Comparison of ENCODE assay signal across 9 mouse cellular contexts in genomic region chr7:39716340-39717150, GRCm38 (mm10).
A peak's percentile ranks its signal among the peaks of the same experiment; 100 is the strongest.
DNase-seq lines count a peak whose midpoint lies in the region; ATAC-seq and TF ChIP-seq lines count a peak whose summit lies in the region.
"Had no signal": no experiment of that assay in that cellular context is flagged by ENCODE, and none has a peak within 500 bp of the region (broad histone marks: within the 10 kb centered on the region; RNA-seq: fewer than 3 reads in every experiment).

No protein-coding gene starts in this region.

- no peaks in the 10 kb centered on the region for H3K79me2 ChIP-seq in heart, adult 2 months (replicated peaks; ENCODE audit: control insufficient read depth, insufficient read depth, low read length)

- DNase-seq in heart, adult 2 months: no peak
- DNase-seq in heart, postnatal 25 days (ENCODE audit: low spot score): no peak
- peak; percentile 78 for DNase-seq in ES-CJ7 (ENCODE audit: low read depth, low spot score)
- peak; percentile 68 for DNase-seq in embryonic facial prominence, embryonic 14.5 days (ENCODE audit: low spot score)
- DNase-seq in neural tube, embryonic 11.5 days (ENCODE audit: low spot score): peak; percentile 54
- no peak for DNase-seq in urinary bladder, adult 18-20 months (ENCODE audit: low spot score in 2 of 2)

- no peak overlapping the region for H3K27ac ChIP-seq in heart, adult 2 months
- no peak overlapping the region for H3K27ac ChIP-seq in embryonic facial prominence, embryonic 14.5 days (replicated peaks; ENCODE audit: low read depth, low read length)
- H3K27ac ChIP-seq in kidney, embryonic 14.5 days (ENCODE audit: low read depth, low read length): no peak overlapping the region
- H3K27ac ChIP-seq in neural tube, embryonic 11.5 days (ENCODE audit: low read depth, low read length): no peak overlapping the region
- H3K27ac ChIP-seq: heart, embryonic 15.5 days had no signal

- ATAC-seq in embryonic facial prominence, embryonic 14.5 days (ENCODE audit: low read depth): peak; percentile 76
- ATAC-seq in kidney, embryonic 14.5 days (ENCODE audit: low FRiP score, low TSS enrichment): peak; percentile 76; the same call in 1 of the 2 replicates
- ATAC-seq in neural tube, embryonic 11.5 days (ENCODE audit: insufficient read depth, low FRiP score, low TSS enrichment): peak; percentile 71; the same call in 1 of the 2 replicates
- ATAC-seq in monocyte, adult 5-6 weeks (replicated peaks; ENCODE audit: insufficient number of reproducible peaks, low FRiP score, low TSS enrichment, poor library complexity, severe bottlenecking): no peak

- H3K4me3 ChIP-seq in heart, adult 2 months: no peak overlapping the region
- H3K4me3 ChIP-seq in embryonic facial prominence, embryonic 14.5 days (ENCODE audit: low read depth, low read length): no peak overlapping the region
- H3K4me3 ChIP-seq in kidney, embryonic 14.5 days (ENCODE audit: low read length): no peak overlapping the region
- H3K4me3 ChIP-seq in neural tube, embryonic 11.5 days (ENCODE audit: low read depth, low read length): no peak overlapping the region
- H3K4me3 ChIP-seq: heart, embryonic 15.5 days had no signal

- H3K4me1 ChIP-seq in heart, adult 2 months (ENCODE audit: control insufficient read depth, insufficient read depth, low read length): no peaks in the 10 kb centered on the region
- H3K4me1 ChIP-seq in embryonic facial prominence, embryonic 14.5 days (ENCODE audit: control insufficient read depth, insufficient read depth, low read length): no peaks in the 10 kb centered on the region
- H3K4me1 ChIP-seq in kidney, embryonic 14.5 days (ENCODE audit: control insufficient read depth, insufficient read depth, low read length): no peaks in the 10 kb centered on the region
- H3K4me1 ChIP-seq in neural tube, embryonic 11.5 days (ENCODE audit: control insufficient read depth, insufficient read depth, low read length): no peaks in the 10 kb centered on the region
- H3K4me1 ChIP-seq: heart, embryonic 15.5 days had no signal

- intact Hi-C loops in heart, adult 2 months (cut with DNase I): loop anchor here (5.0 kb wide), 1 partner anchor 556 kb away; no protein-coding TSS in a partner anchor
- intact Hi-C loops in heart, postnatal 25 days (cut with DNase I): no loop called here

- H3K4me2 ChIP-seq in embryonic facial prominence, embryonic 14.5 days (ENCODE audit: low read depth, low read length): peak overlapping the region; percentile 29
- H3K4me2 ChIP-seq in kidney, embryonic 14.5 days (replicated peaks; ENCODE audit: low read depth, low read length): no peak overlapping the region
- H3K4me2 ChIP-seq in neural tube, embryonic 11.5 days (ENCODE audit: low read depth): no peak overlapping the region
- H3K4me2 ChIP-seq: heart, embryonic 15.5 days had no signal

- H3K36me3 ChIP-seq in heart, adult 2 months (ENCODE audit: control insufficient read depth, insufficient read depth, low read length): no peaks in the 10 kb centered on the region
- no peaks in the 10 kb centered on the region for H3K36me3 ChIP-seq in embryonic facial prominence, embryonic 14.5 days (ENCODE audit: control insufficient read depth, insufficient read depth, low read length)
- no peaks in the 10 kb centered on the region for H3K36me3 ChIP-seq in kidney, embryonic 14.5 days (ENCODE audit: control insufficient read depth, insufficient read depth, low read length)
- no peaks in the 10 kb centered on the region for H3K36me3 ChIP-seq in neural tube, embryonic 11.5 days (ENCODE audit: control insufficient read depth, insufficient read depth, low read length)
- H3K36me3 ChIP-seq: heart, embryonic 15.5 days had no signal

- no peak overlapping the region for H3K9ac ChIP-seq in heart, adult 2 months (ENCODE audit: low read depth, low read length)
- no peak overlapping the region for H3K9ac ChIP-seq in embryonic facial prominence, embryonic 14.5 days (ENCODE audit: low read depth, low read length)
- H3K9ac ChIP-seq in kidney, embryonic 14.5 days (ENCODE audit: low read depth, low read length): no peak overlapping the region
- no peak overlapping the region for H3K9ac ChIP-seq in neural tube, embryonic 11.5 days (ENCODE audit: low read length)
- H3K9ac ChIP-seq: heart, embryonic 15.5 days had no signal

- WGBS in heart, adult 2 months: 15% methylated on average over 11 of the region's 11 CpGs
- 20% methylated on average over 11 of the region's 11 CpGs for WGBS in embryonic facial prominence, embryonic 14.5 days
- WGBS in kidney, embryonic 14.5 days: 22% methylated on average over 11 of the region's 11 CpGs
- 20% methylated on average over 11 of the region's 11 CpGs for WGBS in neural tube, embryonic 11.5 days

- no peaks in the 10 kb centered on the region for H3K9me3 ChIP-seq in embryonic facial prominence, embryonic 14.5 days (ENCODE audit: control insufficient read depth, low read length)
- no peaks in the 10 kb centered on the region for H3K9me3 ChIP-seq in kidney, embryonic 14.5 days (ENCODE audit: control insufficient read depth, low read length)
- no peaks in the 10 kb centered on the region for H3K9me3 ChIP-seq in neural tube, embryonic 11.5 days (ENCODE audit: control insufficient read depth, low read length)
- H3K9me3 ChIP-seq: heart, embryonic 15.5 days had no signal

- H3K27me3 ChIP-seq in heart, adult 2 months (ENCODE audit: control insufficient read depth, insufficient read depth, low read length): no peaks in the 10 kb centered on the region
- no peaks in the 10 kb centered on the region for H3K27me3 ChIP-seq in embryonic facial prominence, embryonic 14.5 days (replicated peaks; ENCODE audit: control insufficient read depth, insufficient read depth, low read length)
- H3K27me3 ChIP-seq in kidney, embryonic 14.5 days (ENCODE audit: control insufficient read depth, insufficient read depth, low read length): no peaks in the 10 kb centered on the region
- H3K27me3 ChIP-seq in neural tube, embryonic 11.5 days (ENCODE audit: control insufficient read depth, insufficient read depth, low read length): no peaks in the 10 kb centered on the region
- H3K27me3 ChIP-seq: heart, embryonic 15.5 days had no signal

- TF ChIP-seq EP300 in heart, adult 2 months (IDR thresholded peaks at IDR 0.05; ENCODE audit: insufficient read depth, low read depth, low read length): no peak

- TF ChIP-seq CTCF in heart, adult 2 months (IDR thresholded peaks at IDR 0.05): peak; percentile 56

- TF ChIP-seq POLR2A in heart, adult 2 months (IDR thresholded peaks at IDR 0.05; ENCODE audit: insufficient read depth, low read depth, low read length): no peak

Comparison
In these comparisons a context has a peak if more than half of its experiments do, and no peak if none do; other contexts are left out.
1. DNase-seq: peak in ES-CJ7 (single experiment), embryonic facial prominence, embryonic 14.5 days (single experiment) and neural tube, embryonic 11.5 days (single experiment); none in heart, adult 2 months (0 of 2), heart, postnatal 25 days (single experiment) and urinary bladder, adult 18-20 months (0 of 2).